Mouse (Mus musculus) frontal cortex, adult 2 months (tissue): ENCODE measurements around the gene Trh. TPM values are rescaled to one million over a fixed set of nuclear protein-coding genes. Genes with fewer than 3 reads are reported as not detected.

Experiments used
- DNase-seq, 2 experiments: peaks; one replicate each; pipeline ENCODE4 v3.0.0; 2022; ENCODE audit warnings: low spot score in 1 of 2; ENCODE audit errors: extremely low spot score in 1 of 2
- polyA plus RNA-seq: library from polyadenylated mRNA; depleted of rRNA; stranded (reverse); fragments of >200 nt; gene quantifications from 2 replicates; pipeline ENCODE4 v1.2.3, GENCODE M21; 2012; rRNA removed

Trh gene
- polyA plus RNA-seq, 1 experiment: 54.3 TPM

GRCm38 (mm10) chr6:92229103-92229502 is 15.3 kb downstream of the Trh start:
- DNase-seq: no peak

- peak in 1 of 2 experiments; percentile 37 for DNase-seq
Observed at GRCm38 (mm10) chr6:92224981-92225380, 19.5 kb downstream of the Trh start.

DNA sequence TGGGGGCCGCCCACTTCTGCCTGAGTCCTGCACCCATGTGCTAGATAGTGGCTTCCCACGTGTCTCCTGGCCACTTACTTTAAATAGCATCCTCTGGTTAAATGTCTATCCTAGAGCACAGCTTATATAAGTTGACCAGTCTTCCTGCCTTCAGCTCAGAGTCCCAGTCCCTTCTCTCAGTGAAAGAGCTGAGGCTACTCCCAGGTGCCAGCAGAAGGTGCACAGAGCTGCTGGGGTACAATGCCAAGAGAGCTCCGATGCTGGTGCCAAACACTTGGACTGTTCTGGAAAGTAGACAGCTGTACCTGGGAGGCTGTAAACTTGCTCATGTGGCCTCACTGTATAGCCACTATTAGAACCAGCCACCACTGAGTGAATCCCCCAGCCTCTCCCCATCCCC is 22.4 kb downstream of the Trh start:
- no peak for DNase-seq

DNA sequence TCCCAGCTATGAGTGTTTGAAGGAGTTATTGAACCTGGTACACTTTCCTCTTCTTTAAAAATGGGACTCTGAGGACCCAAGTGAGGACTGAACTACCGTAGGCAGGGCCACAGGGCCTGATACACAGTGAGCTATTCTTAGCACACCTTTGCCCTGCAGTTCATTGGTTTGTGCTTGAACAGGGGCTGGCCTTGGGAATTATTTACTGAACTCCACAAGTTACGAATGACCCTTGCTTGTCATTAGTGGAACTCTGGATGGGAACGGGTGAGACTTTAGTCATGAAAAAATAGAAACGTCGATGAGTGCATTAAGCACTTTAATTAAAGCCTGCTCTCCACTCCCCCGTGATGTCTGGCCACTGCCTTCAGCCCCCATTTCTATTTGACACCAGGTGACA is 22.8 kb downstream of the Trh start:
- no peak for DNase-seq

DNA sequence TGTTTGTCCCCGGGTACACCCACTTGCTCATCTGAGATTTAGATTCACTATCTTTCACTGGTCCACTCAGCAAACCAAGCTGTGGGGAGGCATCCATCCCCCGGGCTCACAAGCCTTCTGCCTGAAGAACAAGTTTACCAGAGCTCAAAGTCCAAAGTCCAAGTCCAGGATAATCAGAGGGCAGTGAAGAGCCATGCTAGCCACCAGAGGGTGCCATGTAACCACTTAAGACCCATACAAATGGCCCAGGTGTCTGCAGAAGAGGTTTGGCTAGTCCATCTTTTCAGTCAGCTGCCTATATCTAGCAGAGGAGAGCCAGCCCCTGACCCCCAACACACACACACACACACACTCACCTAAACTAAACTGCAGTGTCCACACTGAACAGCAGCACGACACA is 25.0 kb downstream of the Trh start:
- DNase-seq: peak; percentile 14 to 66

- peak; percentile 82 to 95 for DNase-seq
Observed at GRCm38 (mm10) chr6:92214773-92215449, 29.5 kb downstream of the Trh start, which contains the start of gene Rbsn. Gene Rbsn, minus strand, starts transcription at chr6:92214925.

DNA sequence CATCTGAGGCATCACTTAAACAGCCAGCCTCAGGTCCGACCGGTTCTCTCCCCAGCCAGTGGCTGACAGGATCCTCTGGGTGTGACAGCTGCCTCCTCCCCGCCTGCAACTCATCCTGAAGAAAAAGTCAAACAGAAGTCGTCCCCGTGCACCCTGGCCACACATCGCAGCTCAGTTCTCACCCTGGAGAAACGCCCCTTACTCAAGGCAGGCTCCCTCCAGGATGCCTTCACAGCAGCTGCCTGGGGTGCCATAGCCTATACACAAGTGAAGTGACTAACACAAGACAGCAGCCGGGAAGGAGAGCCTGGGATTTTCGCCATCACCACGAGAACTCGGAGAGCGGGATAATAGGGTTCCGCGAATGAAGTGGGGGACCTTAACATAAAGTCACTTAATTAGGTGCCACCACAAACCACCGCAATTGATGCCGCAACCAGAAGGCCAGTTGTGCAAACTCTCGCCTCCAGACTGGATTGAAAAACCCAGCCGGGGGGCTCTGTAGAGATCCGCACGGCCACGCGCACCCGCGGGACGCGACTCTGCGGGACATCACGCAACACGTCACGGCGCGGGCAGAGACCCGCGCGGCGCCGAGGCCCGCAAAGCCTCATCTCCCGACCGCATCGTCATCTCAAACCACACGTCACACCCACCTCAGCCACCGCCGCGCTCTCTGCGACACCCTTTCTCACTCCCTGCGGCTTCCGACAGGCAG is 30.2 kb downstream of the Trh start:
- peak in 1 of 2 experiments; percentile 7 for DNase-seq

GRCm38 (mm10) chr6:92199414-92199813 is 45.0 kb downstream of the Trh start:
- no peak for DNase-seq

Other genes with a start within 250 kb of the Trh start
- gene Nr2c2, start 153.3 kb downstream of the Trh start, polyA plus RNA-seq: 41.5 and 44.2 TPM in 2 replicates
- gene Mrps25, start 60.6 kb downstream of the Trh start, polyA plus RNA-seq: 50.9 and 60.5 TPM in 2 replicates
- gene Rbsn, start 29.7 kb downstream of the Trh start, polyA plus RNA-seq: 21.4 and 23.7 TPM in 2 replicates